Mouse (Mus musculus): ENCODE data around the gene Tff1.

DNA sequence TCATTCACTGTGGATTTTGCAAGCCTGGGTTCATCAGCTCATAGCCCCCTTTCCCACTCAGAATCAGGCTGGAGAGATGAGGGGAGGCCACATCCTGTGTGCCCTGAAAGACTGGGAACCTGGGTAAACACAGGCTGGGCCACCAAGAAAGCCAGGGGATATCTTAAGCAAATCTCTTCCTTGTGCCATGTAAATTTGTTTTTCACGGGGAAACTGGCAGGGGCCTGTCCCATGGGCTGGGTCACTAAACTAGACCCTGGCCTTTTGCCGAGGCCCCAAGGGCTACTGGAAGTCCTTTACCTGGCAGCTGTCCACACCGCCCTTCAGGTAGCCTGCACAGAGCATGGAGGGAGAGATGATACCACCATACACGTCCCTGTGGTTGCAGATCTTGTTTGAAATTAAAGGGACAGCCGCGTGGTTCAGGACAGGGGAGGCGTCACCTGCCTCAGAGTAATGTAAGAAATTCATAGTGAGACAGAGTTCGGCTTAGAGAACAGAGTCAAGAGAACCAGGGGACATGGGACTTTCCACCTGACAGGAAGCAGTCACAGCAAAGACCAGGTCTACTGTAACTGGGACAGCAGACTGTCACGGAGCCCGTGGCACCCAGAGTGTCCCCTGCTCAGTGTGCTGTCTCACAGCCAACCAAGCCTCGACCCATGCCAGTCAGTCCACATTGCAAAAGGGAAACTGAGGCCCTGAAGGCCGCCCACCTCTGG, 19.4 kb upstream of the Tff1 start:
- TF ChIP-seq POLR2A (IDR thresholded peaks at IDR 0.05; ENCODE audit: extremely low read depth, insufficient read depth, low read length) (no peak), CTCF (IDR thresholded peaks at IDR 0.05; ENCODE audit: extremely low read depth, insufficient read depth, low read length) (no peak)
